Mouse (Mus musculus): Measurements from ENCODE around the gene Plaur. TPM values are rescaled to one million over a fixed set of nuclear protein-coding genes. Genes with fewer than 3 reads are reported as not detected.

Gene Plaur
- polyA plus RNA-seq, 1 experiment from 2014 or later = 1.7 TPM

GRCm38 (mm10) chr7:24522805-24523204 lies 60.5 kb downstream of the Plaur start:
- Histone ChIP-seq H3K9me3 (no peaks in the 10 kb centered on the region), H3K27me3 (replicated peaks) (no peaks in the 10 kb centered on the region), H3K27ac (no peak overlapping the region), H3K36me3 (peaks cover 4% of the 10 kb centered on the region; the same call in 1 of the 2 replicates), H3K4me2 (replicated peaks) (no peak overlapping the region), H3K4me1 (no peaks in the 10 kb centered on the region), H3K9ac (no peak overlapping the region), H3K4me3 (no peak overlapping the region)
- WGBS = 59% methylated on average over 5 of the region's 5 CpGs
- ATAC-seq (ENCODE audit: low FRiP score, low read depth) = no peak

- no peak for ATAC-seq (ENCODE audit: low FRiP score, low read depth)
- 87% methylated on average over 6 of the region's 6 CpGs for WGBS
- H3K4me3 ChIP-seq = no peak overlapping the region
- H3K27me3 ChIP-seq (replicated peaks) = no peaks in the 10 kb centered on the region
- H3K9me3 ChIP-seq = no peaks in the 10 kb centered on the region
- no peaks in the 10 kb centered on the region for H3K4me1 ChIP-seq
- H3K9ac ChIP-seq = no peak overlapping the region
- H3K36me3 ChIP-seq = peaks cover under 1% of the 10 kb centered on the region; the same call in 1 of the 2 replicates
- no peak overlapping the region for H3K27ac ChIP-seq
- no peak overlapping the region for H3K4me2 ChIP-seq (replicated peaks)
Measured at GRCm38 (mm10) chr7:24523723-24524122, 61.4 kb downstream of the Plaur start.

GRCm38 (mm10) chr7:24524978-24525377 lies 62.7 kb downstream of the Plaur start:
- 80% methylated on average over 6 of the region's 6 CpGs for WGBS
- ATAC-seq (ENCODE audit: low FRiP score, low read depth) = no peak

More at GRCm38 (mm10) chr7:24524978-24525377, 62.7 kb downstream of the Plaur start:
- Histone ChIP-seq H3K9ac (no peak overlapping the region), H3K36me3 (no peaks in the 10 kb centered on the region), H3K4me1 (peaks cover 7% of the 10 kb centered on the region), H3K27ac (no peak overlapping the region), H3K27me3 (replicated peaks) (no peaks in the 10 kb centered on the region), H3K4me2 (replicated peaks) (no peak overlapping the region), H3K9me3 (no peaks in the 10 kb centered on the region), H3K4me3 (no peak overlapping the region)

Other genes starting within 250 kb of the Plaur start
- gene Zfp109, start 224.9 kb upstream of the Plaur start, polyA plus RNA-seq (2016; fragmentation: Nextera tagmentation; extraction: Ambion mirVana) = 4.3 and 4.4 TPM in 2 replicates
- gene Zfp108, start 207.7 kb upstream of the Plaur start, polyA plus RNA-seq (2016; fragmentation: Nextera tagmentation; extraction: Ambion mirVana) = 3.3 and 3.7 TPM in 2 replicates
- gene Zfp93, start 192.1 kb upstream of the Plaur start, polyA plus RNA-seq (2016; fragmentation: Nextera tagmentation; extraction: Ambion mirVana) = 7.1 and 7.2 TPM in 2 replicates
- gene Zfp61, start 161.3 kb upstream of the Plaur start, polyA plus RNA-seq (2016; fragmentation: Nextera tagmentation; extraction: Ambion mirVana) = 41.3 and 43.7 TPM in 2 replicates
- gene Zfp94, start 145.8 kb upstream of the Plaur start, polyA plus RNA-seq (2016; fragmentation: Nextera tagmentation; extraction: Ambion mirVana) = 16.3 and 18.4 TPM in 2 replicates
- not detected in 2 replicates for gene Tescl, start 128.5 kb upstream of the Plaur start, polyA plus RNA-seq (2016; fragmentation: Nextera tagmentation; extraction: Ambion mirVana)
- not detected in 2 replicates for gene Lypd5, start 113.3 kb upstream of the Plaur start, polyA plus RNA-seq (2016; fragmentation: Nextera tagmentation; extraction: Ambion mirVana)
- 1.7 and 2.3 TPM in 2 replicates for gene Kcnn4, start 92.2 kb upstream of the Plaur start, polyA plus RNA-seq (2016; fragmentation: Nextera tagmentation; extraction: Ambion mirVana)
- 29.7 and 30.6 TPM in 2 replicates for gene Smg9, start 62.9 kb upstream of the Plaur start, polyA plus RNA-seq (2016; fragmentation: Nextera tagmentation; extraction: Ambion mirVana)
- not detected in 2 replicates for gene Irgc1, start 10.2 kb upstream of the Plaur start, polyA plus RNA-seq (2016; fragmentation: Nextera tagmentation; extraction: Ambion mirVana)
- 42.8 and 60.0 TPM in 2 replicates for gene Cadm4, start 19.5 kb downstream of the Plaur start, polyA plus RNA-seq (2016; fragmentation: Nextera tagmentation; extraction: Ambion mirVana)
- gene Zfp428, start 44.5 kb downstream of the Plaur start, polyA plus RNA-seq (2016; fragmentation: Nextera tagmentation; extraction: Ambion mirVana) = 172 and 176 TPM in 2 replicates
- 1.2 and 1.5 TPM in 2 replicates for gene AC161166.1, start 50.0 kb downstream of the Plaur start, polyA plus RNA-seq (2016; fragmentation: Nextera tagmentation; extraction: Ambion mirVana)
- 27.5 and 30.7 TPM in 2 replicates for gene Irgq, start 68.2 kb downstream of the Plaur start, polyA plus RNA-seq (2016; fragmentation: Nextera tagmentation; extraction: Ambion mirVana)
- not detected in 2 replicates for gene Pinlyp, start 83.6 kb downstream of the Plaur start, polyA plus RNA-seq (2016; fragmentation: Nextera tagmentation; extraction: Ambion mirVana)
- 83.4 and 89.8 TPM in 2 replicates for gene Xrcc1, start 83.8 kb downstream of the Plaur start, polyA plus RNA-seq (2016; fragmentation: Nextera tagmentation; extraction: Ambion mirVana)
- 17.2 and 18.7 TPM in 2 replicates for gene Ethe1, start 125.1 kb downstream of the Plaur start, polyA plus RNA-seq (2016; fragmentation: Nextera tagmentation; extraction: Ambion mirVana)
- 4.3 and 4.5 TPM in 2 replicates for gene Zfp575, start 125.2 kb downstream of the Plaur start, polyA plus RNA-seq (2016; fragmentation: Nextera tagmentation; extraction: Ambion mirVana)
- not detected in 2 replicates for gene Phldb3, start 148.3 kb downstream of the Plaur start, polyA plus RNA-seq (2016; fragmentation: Nextera tagmentation; extraction: Ambion mirVana)
- gene Lypd3, start 174.1 kb downstream of the Plaur start, polyA plus RNA-seq (2016; fragmentation: Nextera tagmentation; extraction: Ambion mirVana) = 0.43 and 0.87 TPM in 2 replicates
- gene Tex101, start 214.2 kb downstream of the Plaur start, polyA plus RNA-seq (2016; fragmentation: Nextera tagmentation; extraction: Ambion mirVana) = not detected in 2 replicates
- gene BC049730, start 246.8 kb downstream of the Plaur start, polyA plus RNA-seq (2016; fragmentation: Nextera tagmentation; extraction: Ambion mirVana) = not detected in 2 replicates